In the genomic region with DNA sequence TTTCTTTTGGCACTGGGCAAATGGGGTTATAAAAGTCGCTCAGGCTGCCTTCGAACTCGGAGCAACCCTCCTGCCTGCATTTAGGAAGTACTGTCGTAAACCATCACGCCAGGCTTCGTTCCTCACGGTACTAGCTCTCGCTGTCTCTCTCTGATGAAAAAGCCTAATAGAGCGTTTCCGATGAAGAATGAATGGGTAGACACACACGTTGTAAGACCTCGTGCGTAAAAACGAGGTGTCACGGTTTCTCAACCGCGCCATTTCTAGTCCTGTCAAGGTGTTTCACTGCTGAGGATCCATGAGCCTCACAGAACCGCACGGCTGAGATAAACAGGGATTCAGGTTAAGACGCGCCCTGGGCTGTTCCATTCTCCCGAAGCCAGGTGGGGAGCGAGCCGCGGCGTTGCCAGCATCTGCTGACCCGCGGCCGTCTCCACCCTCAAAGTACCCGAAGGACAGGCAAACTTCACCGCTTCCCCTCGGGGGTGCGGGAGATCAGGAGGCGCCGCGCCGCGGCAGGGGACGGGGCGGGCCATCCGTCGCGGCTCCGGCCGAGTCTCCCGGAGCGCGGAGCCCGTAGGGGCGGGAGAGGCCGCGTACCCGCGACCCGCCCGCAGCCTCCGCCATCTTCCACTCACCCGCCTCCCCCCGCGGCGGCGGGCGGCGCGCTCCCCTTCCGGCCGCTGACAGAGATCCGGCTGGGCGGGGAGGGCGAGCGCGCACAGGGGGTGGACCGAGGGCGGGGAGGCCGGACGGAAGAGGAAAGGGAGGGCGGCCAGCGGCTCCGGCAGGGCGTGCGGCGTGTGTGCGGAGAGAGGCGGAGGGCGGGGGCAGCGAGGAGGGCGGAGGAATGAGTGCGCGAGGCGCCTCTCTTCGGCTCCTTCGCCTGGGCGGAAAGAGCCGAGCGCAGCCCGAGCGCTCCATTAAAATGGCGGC, we compare ENCODE assay signal across 8 mouse cellular contexts. TPM values are rescaled to one million over a fixed set of nuclear protein-coding genes. Genes with fewer than 3 reads are reported as not detected.
A peak's percentile ranks its signal among the peaks of the same experiment; 100 is the strongest.
DNase-seq lines count a peak whose midpoint lies in the region; ATAC-seq and TF ChIP-seq lines count a peak whose summit lies in the region.

No protein-coding gene starts in this region.

- peak overlapping the region; percentile 67 for H3K4me2 ChIP-seq in forebrain, embryonic 16.5 days (ENCODE audit: low read length)
- H3K4me2 ChIP-seq in lung, embryonic 15.5 days, result peak overlapping the region; percentile 60

- in situ Hi-C loops in ES-E14 (cut with MboI; ENCODE audit: low sequenced_read_pairs in 2 of 2, unreplicated experiment in 2 of 2), result no loop called here

- peaks cover 4% of the 10 kb centered on the region in 2 experiments; a peak in 3 of 4 replicates for H3K4me1 ChIP-seq in ES-E14 (ENCODE audit: control insufficient read depth in 2 of 2, insufficient read depth in 2 of 2, low read length in 2 of 2, poor library complexity in 1 of 2)
- H3K4me1 ChIP-seq in forebrain, embryonic 16.5 days (replicated peaks; ENCODE audit: control insufficient read depth, insufficient read depth, low read length), result peaks cover 12% of the 10 kb centered on the region
- H3K4me1 ChIP-seq in lung, embryonic 15.5 days, result peaks cover 10% of the 10 kb centered on the region

- H3K9me3 ChIP-seq in ES-E14 (ENCODE audit: control insufficient read depth, insufficient read depth, low read depth, low read length), result no peaks in the 10 kb centered on the region
- no peaks in the 10 kb centered on the region for H3K9me3 ChIP-seq in forebrain, embryonic 16.5 days (ENCODE audit: control insufficient read depth, low read length)
- H3K9me3 ChIP-seq in lung, embryonic 15.5 days, result no peaks in the 10 kb centered on the region

- no peaks in the 10 kb centered on the region for H3K27me3 ChIP-seq in forebrain, embryonic 16.5 days (replicated peaks; ENCODE audit: control insufficient read depth, insufficient read depth, low read length)
- no peaks in the 10 kb centered on the region for H3K27me3 ChIP-seq in lung, embryonic 15.5 days

- under 1% methylated on average over 79 of the region's 98 CpGs for WGBS in forebrain, embryonic 16.5 days
- under 1% methylated on average over 50 of the region's 98 CpGs for WGBS in lung, embryonic 15.5 days

- DNase-seq in ES-E14 (ENCODE audit: low read depth, low spot score), result peak; percentile 74
- peak; percentile 98 for DNase-seq in cerebellum, adult 11-12 months
- peak; percentile 97 for DNase-seq in heart, postnatal 4 days
- DNase-seq in layer of hippocampus, adult 8-10 months (ENCODE audit: low spot score in 2 of 2), result peak; percentile 94 to 95
- DNase-seq in ovary, adult 18-20 months (ENCODE audit: low spot score), result peak; percentile 97
- peak; percentile 94 for DNase-seq in thymus, postnatal 0 days (ENCODE audit: low spot score)

- peak overlapping the region; percentile 100 for H3K9ac ChIP-seq in ES-E14 (ENCODE audit: insufficient read depth, low read depth, low read length, poor library complexity, severe bottlenecking)
- H3K9ac ChIP-seq in forebrain, embryonic 16.5 days (replicated peaks; ENCODE audit: low read depth, low read length), result peak overlapping the region; percentile 91
- peak overlapping the region; percentile 93 for H3K9ac ChIP-seq in lung, embryonic 15.5 days

- H3K27ac ChIP-seq in ES-E14 (ENCODE audit: insufficient read depth, low read depth, low read length, poor library complexity, severe bottlenecking), result peak overlapping the region; percentile 99
- H3K27ac ChIP-seq in forebrain, embryonic 16.5 days (ENCODE audit: low read length), result peak overlapping the region; percentile 98
- H3K27ac ChIP-seq in lung, embryonic 15.5 days, result peak overlapping the region; percentile 99

- peak overlapping the region; percentile 89 to 96 for H3K4me3 ChIP-seq in ES-E14 (ENCODE audit: insufficient read depth in 1 of 2, low read depth in 1 of 2, low read length in 2 of 2, poor library complexity in 1 of 2, severe bottlenecking in 1 of 2)
- H3K4me3 ChIP-seq in forebrain, embryonic 16.5 days (replicated peaks; ENCODE audit: low read length), result peak overlapping the region; percentile 94
- H3K4me3 ChIP-seq in lung, embryonic 15.5 days, result peak overlapping the region; percentile 98

- no peaks in the 10 kb centered on the region for H3K36me3 ChIP-seq in ES-E14 (ENCODE audit: control insufficient read depth, insufficient read depth, low read length, poor library complexity, severe bottlenecking)
- no peaks in the 10 kb centered on the region for H3K36me3 ChIP-seq in forebrain, embryonic 16.5 days (ENCODE audit: control insufficient read depth, insufficient read depth)
- no peaks in the 10 kb centered on the region for H3K36me3 ChIP-seq in lung, embryonic 15.5 days

- ATAC-seq in forebrain, embryonic 16.5 days, result peak; percentile 96
- ATAC-seq in lung, embryonic 15.5 days (ENCODE audit: borderline replicate concordance, extremely low read depth, low FRiP score, low TSS enrichment), result peak; percentile 98

TF ChIP-seq in ES-E14, 5 proteins besides CTCF, POLR2A, EP300 and RAD21:
- TF ChIP-seq MAFK (IDR thresholded peaks at IDR 0.05; ENCODE audit: insufficient read depth, low read depth, low read length) (0 out of 2 replicates have a peak, but pooled peaks have one; percentile 19), ZC3H11A (IDR thresholded peaks at IDR 0.05; ENCODE audit: borderline replicate concordance, low read depth, low read length) (no peak), HCFC1 (IDR thresholded peaks at IDR 0.05; ENCODE audit: borderline replicate concordance, insufficient read depth, low read length) (0 out of 2 replicates have a peak, but pooled peaks have one; percentile 12), ZNF384 (IDR thresholded peaks at IDR 0.05; ENCODE audit: low read depth, low read length) (no peak)

RNA-seq across cellular contexts. Expression of a gene that starts 0.8 kb away (rescaled TPM):
- total RNA-seq in ES-E14 (2012; rRNA removed), result 61.2 and 70.0 TPM in 2 replicates
- polyA plus RNA-seq in forebrain, embryonic 16.5 days (2015; fragmentation: Nextera tagmentation; extraction: Ambion mirVana), result 34.1 and 35.6 TPM in 2 replicates
- total RNA-seq in heart, postnatal 4 days (2021), result 10 to 100 TPM; 51.9 to 55.2 TPM
- 10 to 100 TPM; 79.2 to 95.1 (median 91.7) TPM for total RNA-seq in layer of hippocampus, adult 8-10 months (2022)
- 19.2 and 21.6 TPM in 2 replicates for polyA plus RNA-seq in lung, embryonic 15.5 days (2015; fragmentation: Nextera tagmentation; extraction: Ambion mirVana)
- polyA plus RNA-seq in thymus, postnatal 0 days (2015; fragmentation: Nextera tagmentation; extraction: Ambion mirVana), result 22.1 and 22.3 TPM in 2 replicates

RNA-seq across cellular contexts. Expression of a gene that starts 50.1 kb away (rescaled TPM):
- 151 and 245 TPM in 2 replicates for total RNA-seq in ES-E14 (2012; rRNA removed)
- 92.3 and 105 TPM in 2 replicates for polyA plus RNA-seq in forebrain, embryonic 16.5 days (2015; fragmentation: Nextera tagmentation; extraction: Ambion mirVana)
- total RNA-seq in heart, postnatal 4 days (2021), result 10 to 100 TPM; 72.4 to 80.0 TPM
- 10 to 100 TPM; 58.3 to 77.8 (median 67.6) TPM for total RNA-seq in layer of hippocampus, adult 8-10 months (2022)
- polyA plus RNA-seq in lung, embryonic 15.5 days (2015; fragmentation: Nextera tagmentation; extraction: Ambion mirVana), result 110 and 111 TPM in 2 replicates
- 60.0 and 62.6 TPM in 2 replicates for polyA plus RNA-seq in thymus, postnatal 0 days (2015; fragmentation: Nextera tagmentation; extraction: Ambion mirVana)

Comparison
In these comparisons a context has a peak if more than half of its experiments do, and no peak if none do; other contexts are left out.
1. Peak in every context shown above with its lines: DNase-seq, ATAC-seq, H3K4me3 ChIP-seq and H3K27ac ChIP-seq.